15 mouse cellular contexts compared by ENCODE assay signal in the genomic region with DNA sequence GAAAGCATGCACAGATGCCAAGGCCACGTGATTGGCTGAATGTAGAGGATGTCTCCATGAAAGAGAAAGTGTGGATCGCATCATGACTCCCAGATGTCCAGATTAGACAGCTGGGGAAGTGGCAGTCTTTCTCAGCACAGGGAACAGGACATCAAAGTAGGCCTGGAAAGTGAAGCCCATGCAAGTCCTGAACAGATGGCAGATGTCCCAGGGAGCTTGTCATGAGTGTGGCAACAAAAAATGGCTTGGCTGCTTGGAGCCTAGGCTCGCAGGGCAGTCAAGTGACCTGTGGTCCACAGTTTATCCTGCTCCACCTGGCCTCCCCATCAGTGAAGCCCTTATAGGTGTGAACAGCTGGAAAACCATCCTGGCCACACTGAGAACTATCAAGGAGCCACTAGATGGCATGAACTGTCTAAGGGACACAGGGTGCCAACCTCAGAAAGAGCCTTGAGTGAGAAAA. TPM values are rescaled to one million over a fixed set of nuclear protein-coding genes. Genes with fewer than 3 reads are reported as not detected.
A peak's percentile ranks its signal among the peaks of the same experiment; 100 is the strongest.
DNase-seq lines count a peak whose midpoint lies in the region; ATAC-seq and TF ChIP-seq lines count a peak whose summit lies in the region.
"Had no signal": no experiment of that assay in that cellular context is flagged by ENCODE, and none has a peak within 500 bp of the region (broad histone marks: within the 10 kb centered on the region; RNA-seq: fewer than 3 reads in every experiment).

No protein-coding gene starts in this region.

- no peak overlapping the region for H3K4me3 ChIP-seq in heart, embryonic 10.5 days
- no peak overlapping the region for H3K4me3 ChIP-seq in midbrain, postnatal 0 days (ENCODE audit: low read depth, low read length)
- no peak overlapping the region for H3K4me3 ChIP-seq in midbrain, embryonic 16.5 days (ENCODE audit: low read depth, low read length)
- H3K4me3 ChIP-seq: kidney, embryonic 15.5 days; midbrain, embryonic 12.5 days had no signal

- no peak overlapping the region for H3K9ac ChIP-seq in midbrain, postnatal 0 days (replicated peaks; ENCODE audit: low read length, poor library complexity, severe bottlenecking)
- H3K9ac ChIP-seq in midbrain, embryonic 16.5 days (ENCODE audit: low read depth, low read length), result no peak overlapping the region
- H3K9ac ChIP-seq: kidney, embryonic 15.5 days; midbrain, embryonic 12.5 days had no signal

- peaks cover 44% of the 10 kb centered on the region for H3K27me3 ChIP-seq in heart, embryonic 10.5 days (ENCODE audit: insufficient read depth, poor library complexity, severe bottlenecking)
- no peaks in the 10 kb centered on the region for H3K27me3 ChIP-seq in midbrain, postnatal 0 days (ENCODE audit: insufficient read depth, low read length)
- H3K27me3 ChIP-seq in midbrain, embryonic 16.5 days (ENCODE audit: control insufficient read depth, insufficient read depth, low read depth, low read length), result peaks cover 4% of the 10 kb centered on the region; the same call in 1 of the 2 replicates

- TF ChIP-seq CTCF in midbrain, postnatal 0 days (IDR thresholded peaks at IDR 0.05), result peak; percentile 26

- 71% methylated on average over 3 of the region's 3 CpGs for WGBS in heart, embryonic 10.5 days
- WGBS in midbrain, postnatal 0 days, result 78% methylated on average over 3 of the region's 3 CpGs
- 79% methylated on average over 3 of the region's 3 CpGs for WGBS in midbrain, embryonic 16.5 days

- no peak for ATAC-seq in midbrain, postnatal 0 days (ENCODE audit: low FRiP score)
- no peak for ATAC-seq in midbrain, embryonic 16.5 days
- no peak for ATAC-seq in inflammation-experienced regulatory T-cells, adult 6 months
- ATAC-seq: forebrain, embryonic 14.5 days had no signal

- H3K9me3 ChIP-seq in heart, embryonic 10.5 days, result no peaks in the 10 kb centered on the region
- H3K9me3 ChIP-seq in midbrain, postnatal 0 days (ENCODE audit: low read length), result no peaks in the 10 kb centered on the region
- H3K9me3 ChIP-seq in midbrain, embryonic 16.5 days (replicated peaks; ENCODE audit: control insufficient read depth, low read length, poor library complexity, severe bottlenecking), result no peaks in the 10 kb centered on the region
- H3K9me3 ChIP-seq: G1E; kidney, embryonic 15.5 days; midbrain, embryonic 12.5 days had no signal

- H3K27ac ChIP-seq in heart, embryonic 10.5 days, result no peak overlapping the region
- no peak overlapping the region for H3K27ac ChIP-seq in midbrain, postnatal 0 days (ENCODE audit: low read depth, low read length)
- H3K27ac ChIP-seq in midbrain, embryonic 16.5 days (ENCODE audit: low read length), result no peak overlapping the region
- H3K27ac ChIP-seq: kidney, embryonic 15.5 days; midbrain, embryonic 12.5 days had no signal

- H3K4me2 ChIP-seq in midbrain, postnatal 0 days (ENCODE audit: low read depth, low read length, poor library complexity, severe bottlenecking), result no peak overlapping the region
- H3K4me2 ChIP-seq in midbrain, embryonic 16.5 days (ENCODE audit: low read length), result no peak overlapping the region
- H3K4me2 ChIP-seq: kidney, embryonic 15.5 days; midbrain, embryonic 12.5 days had no signal

- no peaks in the 10 kb centered on the region for H3K36me3 ChIP-seq in heart, embryonic 10.5 days
- H3K36me3 ChIP-seq in midbrain, postnatal 0 days (ENCODE audit: insufficient read depth, low read length), result no peaks in the 10 kb centered on the region
- no peaks in the 10 kb centered on the region for H3K36me3 ChIP-seq in midbrain, embryonic 16.5 days (ENCODE audit: control insufficient read depth, insufficient read depth, low read length)
- H3K36me3 ChIP-seq: G1E; kidney, embryonic 15.5 days; midbrain, embryonic 12.5 days had no signal

- H3K4me1 ChIP-seq in heart, embryonic 10.5 days, result peaks cover 8% of the 10 kb centered on the region
- peaks cover 7% of the 10 kb centered on the region; the same call in 1 of the 2 replicates for H3K4me1 ChIP-seq in midbrain, postnatal 0 days (ENCODE audit: insufficient read depth, low read length)
- H3K4me1 ChIP-seq in midbrain, embryonic 16.5 days (ENCODE audit: control insufficient read depth, insufficient read depth, low read length), result peaks cover 7% of the 10 kb centered on the region

- DNase-seq in heart, embryonic 10.5 days (ENCODE audit: low spot score), result peak; percentile 67
- DNase-seq in heart, adult 8-10 months (ENCODE audit: low spot score), result no peak
- peak; percentile 24 for DNase-seq in midbrain, postnatal 0 days (ENCODE audit: low spot score)
- peak; percentile 61 for DNase-seq in cerebellum, postnatal 25 days
- DNase-seq in layer of hippocampus, adult 8-10 months (ENCODE audit: low spot score in 2 of 2), result no peak
- DNase-seq: adrenal gland, adult 8-10 months; heart, adult 18-20 months; heart, postnatal 36 days had no signal

RNA-seq across cellular contexts. Expression of gene Kcna2, which starts 4.6 kb away (rescaled TPM):
- polyA plus RNA-seq in heart, embryonic 10.5 days (2016; fragmentation: Nextera tagmentation; extraction: Ambion mirVana), result not detected in 2 replicates
- total RNA-seq in heart, adult 8-10 months (2022), result 1 to 10 TPM; 1.2 to 1.7 (median 1.3) TPM
- 17.6 and 17.7 TPM in 2 replicates for total RNA-seq in midbrain, postnatal 0 days (2014; rRNA removed)
- 1.4 and 1.7 TPM in 2 replicates for polyA plus RNA-seq in midbrain, postnatal 0 days (2015; fragmentation: Nextera tagmentation; extraction: Ambion mirVana)
- 1.6 TPM in 2 replicates for polyA plus RNA-seq in midbrain, embryonic 16.5 days (2015; fragmentation: Nextera tagmentation; extraction: Ambion mirVana)
- under 1 TPM; 0.06 to 0.38 (median 0.28) TPM for polyA plus RNA-seq in inflammation-experienced regulatory T-cells, adult 6 months (2017; shearing (Covaris generic))
- total RNA-seq in layer of hippocampus, adult 8-10 months (2022), result 100 to 1,000 TPM in 2 of 4 experiments, 10 to 100 TPM in 2; 84.2 to 114 (median 96.6) TPM
- polyA plus RNA-seq: C2C12, G1E had no signal

Comparison
In these comparisons a context has a peak if more than half of its experiments do, and no peak if none do; other contexts are left out.
1. DNase-seq: peak in heart, embryonic 10.5 days (single experiment), midbrain, postnatal 0 days (single experiment) and cerebellum, postnatal 25 days (2 of 2); none in heart, adult 8-10 months (single experiment) and layer of hippocampus, adult 8-10 months (0 of 2).